Mouse (Mus musculus): ENCODE results near the gene Hrasls.

The Hrasls gene

DNA sequence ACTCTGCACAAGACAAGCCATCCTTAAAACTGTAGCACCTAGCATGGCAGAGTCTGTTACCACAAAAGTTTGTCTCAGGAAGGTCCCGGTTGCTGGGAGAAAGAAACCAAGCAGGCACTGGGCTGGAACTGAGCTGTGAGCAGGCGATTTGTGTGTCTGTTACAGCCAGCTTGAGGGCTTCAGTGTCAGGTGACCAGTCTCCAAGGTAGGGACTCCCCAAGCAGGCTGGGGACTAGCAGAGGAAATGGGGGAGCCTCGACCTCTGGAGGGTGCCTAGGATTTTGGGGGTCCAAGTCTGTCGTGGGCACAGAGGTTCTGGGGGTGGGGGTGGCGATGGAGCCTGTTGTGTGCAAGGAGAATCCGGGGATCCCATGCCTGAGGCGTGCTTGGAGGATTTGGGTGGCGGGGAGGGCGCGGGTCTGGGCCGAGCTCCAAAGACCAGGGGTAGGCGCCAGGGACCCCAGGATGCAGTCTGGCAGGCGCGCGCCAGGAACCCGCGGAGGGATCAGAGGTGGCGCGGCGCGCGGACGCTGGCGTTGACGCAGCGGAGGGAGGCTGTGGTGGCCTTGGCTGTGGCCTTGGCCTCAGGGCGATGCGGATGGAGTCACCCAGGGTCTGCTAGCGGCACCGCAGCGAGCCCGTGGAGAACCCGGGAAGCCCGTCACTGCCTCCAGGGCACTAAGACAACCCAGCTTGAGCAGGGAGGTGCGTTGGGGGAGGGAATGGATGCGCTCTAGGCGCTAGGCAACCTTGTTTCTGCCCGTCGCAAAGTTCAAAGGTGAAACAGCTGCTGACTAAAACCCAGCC, at the start of gene Hrasls:
Gene Hrasls (plus strand): TSS at position 91 of the 807 bp plus-strand sequence.
- DNase-seq: peak; percentile 13

DNA sequence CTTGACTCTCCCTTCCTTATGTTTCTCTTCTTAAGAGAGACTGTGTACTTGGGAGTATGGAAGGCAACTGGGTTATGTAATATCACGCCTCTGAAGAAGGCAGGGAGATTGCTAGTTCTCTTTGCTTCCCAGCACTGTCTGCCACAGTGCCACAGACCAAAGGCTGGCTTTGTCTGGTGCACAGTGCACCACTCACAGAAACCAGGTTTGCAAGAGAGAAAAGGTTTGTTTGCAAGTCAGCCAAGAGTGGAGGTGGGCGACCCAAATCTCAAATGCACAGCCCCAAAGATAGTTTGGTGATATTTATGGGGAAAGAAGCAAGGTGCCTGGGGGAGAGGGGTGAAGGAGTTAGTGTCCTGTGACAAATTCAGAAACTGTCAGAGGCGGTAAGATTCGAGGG, 47.2 kb upstream of the Hrasls start:
- no peak for DNase-seq

DNA sequence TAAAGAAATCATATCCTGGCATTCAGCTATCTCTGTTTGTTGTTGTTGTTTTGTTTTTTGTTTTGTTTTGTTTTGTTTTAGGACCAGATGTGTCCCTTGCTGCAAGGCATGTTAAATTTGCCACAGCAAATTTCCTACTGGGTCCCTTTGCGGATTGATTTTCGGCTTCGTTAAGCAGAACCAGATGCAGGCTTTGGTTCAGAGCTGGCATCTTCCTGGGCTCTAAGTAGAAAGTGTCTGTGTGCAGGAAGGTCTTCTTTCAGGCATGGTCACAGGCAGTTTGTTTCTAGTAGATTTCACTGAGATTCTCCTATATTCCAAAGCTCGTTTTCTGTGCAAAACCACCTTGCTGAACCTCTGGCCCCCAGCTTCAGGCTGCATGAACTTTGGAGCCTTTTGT, 42.4 kb upstream of the Hrasls start:
- no peak for DNase-seq

DNA sequence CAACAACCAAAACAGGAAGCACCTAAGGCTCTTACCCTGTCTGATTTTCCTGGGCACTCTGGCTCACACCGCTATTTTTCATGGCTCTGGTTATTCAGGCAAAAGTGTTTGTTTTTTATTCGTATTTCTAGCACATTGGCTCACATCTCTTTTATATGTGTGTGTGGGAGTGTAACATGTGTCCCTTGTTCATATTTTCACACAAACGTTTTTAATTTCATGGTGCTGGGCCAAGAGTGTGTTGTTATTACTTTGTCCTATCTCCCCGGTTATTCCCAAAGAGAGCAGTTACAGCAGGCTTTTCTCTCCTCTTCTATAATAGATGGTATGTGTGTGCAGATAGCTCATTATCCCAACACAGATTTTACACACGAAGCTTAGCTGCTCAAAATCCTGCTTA, 37.8 kb upstream of the Hrasls start:
- no peak for DNase-seq

DNA sequence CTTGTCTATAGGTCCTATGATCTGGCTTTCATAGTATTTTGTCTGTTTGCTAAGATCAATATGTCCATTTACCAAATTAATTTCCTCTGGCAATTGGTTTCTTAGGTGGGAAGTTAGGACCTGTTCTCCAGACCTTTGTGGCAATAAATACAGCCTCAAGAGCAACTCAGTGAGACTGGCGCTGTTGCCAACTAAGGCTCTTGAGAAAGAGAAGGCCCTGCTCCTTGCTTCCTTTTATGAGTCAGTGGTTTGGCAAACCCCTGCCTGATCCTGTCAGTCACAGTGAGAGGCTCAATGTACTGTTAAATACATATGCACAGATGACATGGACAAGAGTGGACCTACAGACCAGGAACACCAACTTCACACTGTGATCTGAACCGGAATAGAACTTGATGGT, 36.3 kb upstream of the Hrasls start:
- DNase-seq: no peak

DNA sequence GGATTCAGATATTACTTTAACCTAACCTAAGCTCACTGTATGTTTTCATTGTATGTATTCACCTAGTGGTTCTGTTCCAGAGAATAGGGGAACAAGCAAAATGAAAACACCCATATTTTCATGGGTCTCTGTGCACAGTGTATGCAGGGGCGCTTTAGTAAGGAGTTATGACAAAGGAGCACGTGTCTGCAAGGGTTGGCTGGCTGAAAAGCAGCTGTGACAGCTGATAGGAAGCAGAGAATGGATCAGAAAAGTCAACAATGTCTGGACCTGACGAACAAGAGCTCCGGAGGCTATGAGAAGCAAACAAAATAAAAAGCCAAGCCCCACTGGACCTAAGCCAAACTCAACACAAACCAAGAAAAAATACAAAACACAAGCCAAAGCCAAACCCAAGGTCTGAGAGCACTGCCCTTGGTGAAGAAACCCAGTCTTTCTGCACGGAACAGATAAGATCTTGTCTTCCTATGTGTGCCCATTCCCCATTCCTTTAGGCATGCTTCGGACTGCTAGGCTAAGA, 34.6 kb upstream of the Hrasls start:
- no peak for DNase-seq

DNA sequence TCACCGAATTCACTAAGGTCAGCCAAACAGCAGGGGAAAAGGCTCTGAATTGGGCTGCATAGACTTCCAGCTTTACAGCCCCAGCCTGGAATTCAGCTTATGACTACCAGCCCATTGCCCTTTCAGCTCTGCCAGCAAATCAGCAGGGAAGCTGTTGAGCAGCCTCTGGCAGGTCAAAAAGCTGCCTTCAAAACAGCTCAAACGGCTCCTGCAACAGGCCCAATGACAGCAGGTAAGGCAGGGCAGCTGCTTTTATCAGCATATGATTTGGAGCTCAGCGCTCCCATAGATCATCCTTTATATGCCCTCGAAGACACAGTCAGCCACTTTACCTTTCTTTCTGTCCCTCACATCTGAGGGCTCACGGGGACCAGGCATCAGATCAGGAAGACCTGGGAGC, 16.6 kb upstream of the Hrasls start:
- DNase-seq: no peak

DNA sequence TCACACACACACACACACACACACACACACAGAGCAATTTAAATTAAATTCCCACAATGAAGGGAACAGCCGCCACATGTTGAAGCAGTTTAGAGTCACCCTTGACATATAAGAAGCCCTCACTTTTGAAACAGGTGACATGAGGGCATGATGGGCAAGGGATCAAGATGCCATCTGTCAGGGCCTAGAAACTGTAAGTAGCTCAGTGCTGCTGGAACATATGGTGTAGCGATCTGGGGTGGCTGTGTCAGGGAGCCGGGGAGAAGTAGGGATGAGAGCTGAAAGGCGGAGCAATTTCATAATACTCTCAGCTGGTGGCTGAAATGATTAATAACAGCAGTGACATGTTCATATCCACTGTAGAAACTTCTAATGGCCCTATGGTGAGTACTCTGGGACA, 15.5 kb upstream of the Hrasls start:
- DNase-seq: no peak

DNA sequence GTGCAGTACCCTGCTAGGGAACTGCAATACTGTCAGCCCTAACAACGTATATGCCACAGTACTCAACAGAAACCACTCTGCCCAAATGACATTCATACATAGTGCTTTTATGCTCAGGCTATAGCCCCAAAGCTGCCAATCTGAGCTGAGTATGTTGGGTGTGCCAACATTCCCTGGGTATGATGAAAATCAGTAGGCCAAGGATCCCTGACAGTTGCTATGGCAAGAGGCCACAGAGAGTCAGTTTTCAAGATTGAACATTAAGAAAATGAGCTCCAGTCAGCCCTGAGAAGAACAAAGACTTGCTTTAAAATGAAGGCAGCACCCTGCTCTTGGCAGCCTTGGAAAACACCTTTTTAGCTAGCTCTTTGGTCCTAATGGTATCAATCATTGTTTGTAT, 14.3 kb upstream of the Hrasls start:
- DNase-seq: no peak

DNA sequence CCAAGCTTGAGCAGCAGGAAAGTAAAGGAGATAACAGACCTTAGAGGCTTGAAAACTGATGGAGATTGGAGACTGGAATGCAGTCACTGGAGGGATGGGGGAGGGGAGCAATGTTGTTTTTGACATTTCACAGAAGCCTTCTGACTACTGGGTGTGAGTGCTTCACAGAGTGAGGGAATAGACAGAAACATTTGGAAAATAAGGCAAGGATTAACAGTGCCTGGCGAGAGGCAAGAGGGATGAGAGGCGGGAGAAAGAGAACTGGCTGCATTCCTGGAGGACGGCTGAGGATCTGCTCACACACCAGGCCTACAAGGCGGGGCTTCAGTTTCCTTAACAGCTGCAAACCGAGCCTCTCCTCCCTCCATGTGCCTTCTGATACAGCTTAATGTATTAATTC, 11.0 kb upstream of the Hrasls start:
- peak; percentile 13 for DNase-seq

DNA sequence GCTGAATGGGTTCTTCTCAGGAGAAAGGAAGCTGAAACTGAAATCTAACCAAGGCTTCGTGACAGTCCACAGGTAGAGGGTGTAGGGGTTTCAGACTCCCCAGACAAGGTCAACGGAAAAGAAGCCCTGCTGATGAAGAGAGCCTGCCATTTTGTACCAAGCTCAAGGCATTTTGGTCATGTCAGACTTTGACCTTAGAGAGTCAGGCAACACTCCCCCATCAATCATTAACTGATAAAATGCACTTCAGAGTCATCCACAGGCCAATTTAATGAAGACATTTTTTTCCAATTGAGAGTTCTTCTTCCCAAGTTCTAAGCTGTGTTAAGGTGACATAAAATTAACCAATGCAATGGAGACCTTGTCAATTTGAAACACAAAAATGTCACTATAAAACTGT, 8.3 kb upstream of the Hrasls start:
- no peak for DNase-seq

DNA sequence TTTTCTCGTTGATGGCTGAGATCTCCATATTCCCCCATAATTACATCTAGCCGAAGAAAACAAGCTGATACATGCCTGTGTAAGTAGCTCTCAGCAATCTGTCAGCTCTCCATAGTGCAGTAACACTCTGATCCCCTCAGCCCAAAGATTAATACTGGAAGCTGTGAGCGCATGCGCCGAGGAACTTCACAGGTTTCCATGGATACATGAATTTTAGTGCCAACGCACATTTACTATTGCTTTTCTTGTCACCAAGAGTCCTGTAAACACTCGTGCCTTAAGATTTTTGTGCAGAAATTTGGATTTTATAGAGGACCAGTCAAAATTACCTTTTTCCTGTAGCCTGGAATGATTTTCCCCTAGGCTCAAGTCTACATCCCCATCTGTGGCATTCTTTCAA, 4.6 kb upstream of the Hrasls start:
- DNase-seq: no peak

DNA sequence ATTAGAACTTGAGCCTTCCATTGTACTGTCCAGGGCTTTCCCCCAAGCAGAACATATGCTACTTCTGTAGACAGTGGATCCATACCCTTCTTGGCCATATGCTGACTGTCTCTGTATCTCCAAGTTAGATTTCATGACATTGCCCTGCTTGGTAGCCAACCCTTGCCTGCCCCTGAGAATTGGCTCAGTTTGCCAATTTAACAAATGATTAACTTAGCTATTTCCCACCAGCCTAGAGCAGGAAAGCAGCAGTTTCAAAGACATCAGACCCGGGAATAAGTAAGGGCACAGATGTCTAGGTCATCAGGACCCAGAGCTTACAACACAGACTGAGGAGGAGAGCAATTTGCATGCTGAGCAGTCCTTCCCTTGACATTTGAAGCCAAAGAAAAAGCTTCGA, 3.9 kb upstream of the Hrasls start:
- DNase-seq: no peak

DNA sequence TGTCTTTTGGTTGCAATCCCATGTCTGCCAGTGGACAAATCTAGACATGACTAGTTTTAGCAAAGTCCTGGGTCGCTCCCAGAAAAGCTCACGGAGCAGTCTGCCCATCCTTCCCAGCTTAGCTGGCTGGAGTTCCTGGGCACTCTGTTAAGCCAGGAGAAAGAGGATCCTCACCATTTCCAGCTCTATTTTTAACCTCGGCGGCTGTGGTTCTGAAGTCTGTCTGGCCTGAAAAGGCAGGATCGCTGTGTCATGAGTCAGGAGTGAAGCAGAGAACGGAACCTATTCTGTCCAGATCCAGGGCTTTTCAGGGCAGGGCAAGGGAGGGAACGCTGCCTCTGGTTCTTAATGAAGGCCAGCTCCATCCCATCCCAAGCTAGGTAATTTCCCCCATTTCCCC, 654 bp upstream of the Hrasls start:
- no peak for DNase-seq

DNA sequence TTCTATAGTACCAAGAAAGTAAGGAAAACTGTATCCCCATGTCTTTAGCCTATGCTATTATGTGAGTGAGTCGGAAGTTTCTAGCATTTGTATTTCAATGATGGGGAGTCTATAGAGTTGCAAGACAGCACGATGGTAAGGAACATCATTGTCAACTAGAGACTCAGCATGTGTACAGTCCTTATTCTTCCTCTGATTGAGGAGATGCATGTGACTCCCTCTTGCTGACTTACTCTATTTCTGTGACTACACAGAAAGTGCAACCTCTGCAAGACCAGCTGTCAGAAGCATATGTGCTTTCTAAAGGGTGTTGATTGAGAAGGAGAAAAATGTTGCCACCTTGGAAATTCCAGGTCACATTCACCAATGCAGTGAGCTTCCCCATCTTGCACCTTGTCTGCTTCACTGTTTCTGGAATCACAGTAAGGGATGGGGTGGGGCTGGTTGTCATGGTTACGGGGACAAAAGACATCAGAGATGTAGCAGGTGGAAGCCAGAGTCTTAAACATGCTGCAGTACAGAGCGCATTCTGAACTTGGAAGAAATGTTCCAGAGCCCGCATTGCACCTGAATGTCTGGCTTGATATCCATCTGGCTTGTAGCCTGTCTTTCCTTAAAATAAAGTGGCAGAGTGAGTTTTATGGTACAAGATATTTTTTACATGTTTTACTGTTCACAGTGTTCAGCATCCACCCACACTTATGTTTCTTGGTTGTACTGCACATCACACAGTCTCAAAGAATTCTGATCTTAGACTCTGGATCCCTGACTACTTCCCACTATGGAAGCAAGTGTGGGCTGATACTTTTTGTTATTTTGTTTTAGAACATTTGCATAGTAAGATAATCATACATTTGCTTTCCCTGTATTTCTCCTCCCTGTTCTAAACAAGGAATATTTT, 7.2 kb downstream of the Hrasls start:
- DNase-seq: no peak

DNA sequence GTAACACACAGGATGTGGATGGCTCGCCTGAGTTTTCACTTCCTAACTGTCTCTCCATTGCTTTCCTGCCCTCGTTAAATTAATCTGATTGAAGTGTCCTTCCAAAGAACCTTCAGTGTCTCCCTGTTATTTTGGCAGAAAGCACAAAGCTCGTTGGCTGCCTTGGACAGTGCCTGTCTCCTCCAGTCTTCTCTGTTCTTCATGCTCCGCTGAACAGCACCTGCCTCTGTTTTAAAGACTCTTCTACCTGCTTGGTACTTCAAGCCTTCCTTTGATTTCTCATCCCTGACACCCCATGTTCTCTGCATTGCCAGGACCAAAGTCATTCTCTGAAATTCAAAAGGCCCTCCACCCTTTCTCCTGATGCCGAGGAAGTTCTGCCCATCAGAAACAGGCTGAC, 26.5 kb downstream of the Hrasls start:
- no peak for DNase-seq

DNA sequence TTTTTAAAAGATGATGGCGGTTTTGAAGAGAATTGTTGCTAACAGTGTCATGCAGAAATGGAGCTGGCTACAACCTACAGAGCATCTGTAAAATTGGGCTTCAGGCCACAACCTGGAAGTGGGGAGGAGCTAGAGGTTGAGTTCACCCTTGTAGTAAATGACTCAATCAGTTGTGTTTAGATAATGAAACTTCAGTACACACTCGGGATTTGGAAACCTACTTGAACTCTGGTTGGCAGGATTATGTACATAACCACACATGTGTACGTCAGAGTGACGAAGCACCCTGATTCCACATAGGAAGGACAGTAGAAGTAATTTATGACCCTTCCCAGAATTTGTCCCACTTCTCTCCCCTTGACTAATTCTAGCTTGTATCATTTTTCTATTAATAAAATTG, 44.8 kb downstream of the Hrasls start:
- DNase-seq: no peak

All from lung, postnatal 14 days (tissue).